Mouse (Mus musculus): ENCODE measurements at regions not wholly inside any gene's neighbourhood (a gene's known extent, or its start where the extent isn't known, plus 50 kb on each side); places are given as distances from the start of the nearest gene placed in this dataset.

- TF ChIP-seq CTCF (conservative IDR thresholded peaks at IDR 0.05): no peak
- Histone ChIP-seq H3K4me3 (no peak overlapping the region), H3K27ac (peak overlapping the region; percentile 94)
- peak; percentile 62 to 68 for DNase-seq (ENCODE audit: low spot score in 2 of 2)
Observed at GRCm38 (mm10) chr5:97641646-97642045, 184.8 kb upstream of the Gk2 start.

GRCm38 (mm10) chr5:97636357-97636756, 179.5 kb upstream of the Gk2 start:
- Histone ChIP-seq H3K27ac (no peak overlapping the region), H3K4me3 (no peak overlapping the region)
- no peak for TF ChIP-seq CTCF (conservative IDR thresholded peaks at IDR 0.05)
- no peak for DNase-seq (ENCODE audit: low spot score in 2 of 2)

- DNase-seq (ENCODE audit: low spot score in 2 of 2): no peak
- Histone ChIP-seq H3K27ac (peak overlapping the region; percentile 46; the same call in 1 of the 2 replicates), H3K4me3 (no peak overlapping the region)
- no peak for TF ChIP-seq CTCF (conservative IDR thresholded peaks at IDR 0.05)
Observed at GRCm38 (mm10) chr5:97633766-97634165, 176.9 kb upstream of the Gk2 start.

- no peak for TF ChIP-seq CTCF (conservative IDR thresholded peaks at IDR 0.05)
- Histone ChIP-seq H3K27ac (no peak overlapping the region), H3K4me3 (no peak overlapping the region)
- DNase-seq (ENCODE audit: low spot score in 2 of 2): no peak
Observed at GRCm38 (mm10) chr5:97632791-97633190, 176.0 kb upstream of the Gk2 start.

- no peak overlapping the region for H3K4me3 ChIP-seq
- DNase-seq (ENCODE audit: low spot score in 2 of 2): peak; percentile 51
- peak overlapping the region; percentile 79 for H3K27ac ChIP-seq
- TF ChIP-seq CTCF (conservative IDR thresholded peaks at IDR 0.05): no peak
Observed at GRCm38 (mm10) chr5:97625200-97625599, 168.4 kb upstream of the Gk2 start.

- no peak for DNase-seq (ENCODE audit: low spot score in 2 of 2)
- Histone ChIP-seq H3K4me3 (no peak overlapping the region), H3K27ac (no peak overlapping the region)
- no peak for TF ChIP-seq CTCF (conservative IDR thresholded peaks at IDR 0.05)
Observed at GRCm38 (mm10) chr5:97619890-97620289, 163.1 kb upstream of the Gk2 start.

GRCm38 (mm10) chr5:97618411-97618810, 161.6 kb upstream of the Gk2 start:
- H3K4me3 ChIP-seq: no peak overlapping the region
- no peak for DNase-seq (ENCODE audit: low spot score in 2 of 2)
- no peak for TF ChIP-seq CTCF (conservative IDR thresholded peaks at IDR 0.05)
- H3K27ac ChIP-seq: no peak overlapping the region

GRCm38 (mm10) chr5:97602176-97602575, 145.4 kb upstream of the Gk2 start:
- TF ChIP-seq CTCF (conservative IDR thresholded peaks at IDR 0.05): no peak
- no peak overlapping the region for H3K4me3 ChIP-seq
- peak in 1 of 2 experiments; percentile 26 for DNase-seq (ENCODE audit: low spot score in 2 of 2)
- peak overlapping the region; percentile 32; the same call in 1 of the 2 replicates for H3K27ac ChIP-seq

- TF ChIP-seq CTCF (conservative IDR thresholded peaks at IDR 0.05): no peak
- H3K4me3 ChIP-seq: no peak overlapping the region
- no peak for DNase-seq (ENCODE audit: low spot score in 2 of 2)
Observed at GRCm38 (mm10) chr5:97601384-97601783, 144.6 kb upstream of the Gk2 start.

GRCm38 (mm10) chr5:97598741-97599140, 141.9 kb upstream of the Gk2 start:
- peak; percentile 20 to 41 for DNase-seq (ENCODE audit: low spot score in 2 of 2)
- Histone ChIP-seq H3K27ac (peak overlapping the region; percentile 67; the same call in 1 of the 2 replicates), H3K4me3 (no peak overlapping the region; the same call in 1 of the 2 replicates)
- TF ChIP-seq CTCF (conservative IDR thresholded peaks at IDR 0.05): peak; percentile 67

More at GRCm38 (mm10) chr5:97601384-97601783, 144.6 kb upstream of the Gk2 start:
- H3K27ac ChIP-seq: no peak overlapping the region

- DNase-seq (ENCODE audit: low spot score in 2 of 2): no peak
- Histone ChIP-seq H3K27ac (no peak overlapping the region), H3K4me3 (no peak overlapping the region)
- TF ChIP-seq CTCF (conservative IDR thresholded peaks at IDR 0.05): no peak
Observed at GRCm38 (mm10) chr5:97595916-97596315, 139.1 kb upstream of the Gk2 start.

GRCm38 (mm10) chr5:97594081-97594480, 137.3 kb upstream of the Gk2 start:
- no peak overlapping the region for H3K4me3 ChIP-seq
- no peak for DNase-seq (ENCODE audit: low spot score in 2 of 2)
- no peak for TF ChIP-seq CTCF (conservative IDR thresholded peaks at IDR 0.05)
- no peak overlapping the region for H3K27ac ChIP-seq

- DNase-seq (ENCODE audit: low spot score in 2 of 2): no peak
- no peak overlapping the region for H3K27ac ChIP-seq
- H3K4me3 ChIP-seq: no peak overlapping the region
- TF ChIP-seq CTCF (conservative IDR thresholded peaks at IDR 0.05): no peak
Observed at GRCm38 (mm10) chr5:97582509-97582908, 125.7 kb upstream of the Gk2 start.

GRCm38 (mm10) chr5:97565486-97565885, 108.7 kb upstream of the Gk2 start:
- H3K4me3 ChIP-seq: no peak overlapping the region
- DNase-seq (ENCODE audit: low spot score in 2 of 2): no peak
- TF ChIP-seq CTCF (conservative IDR thresholded peaks at IDR 0.05): no peak
- no peak overlapping the region for H3K27ac ChIP-seq

GRCm38 (mm10) chr5:97563724-97564123, 106.9 kb upstream of the Gk2 start:
- Histone ChIP-seq H3K27ac (no peak overlapping the region), H3K4me3 (no peak overlapping the region)
- DNase-seq (ENCODE audit: low spot score in 2 of 2): peak; percentile 17 to 27
- TF ChIP-seq CTCF (conservative IDR thresholded peaks at IDR 0.05): no peak

Measured in layer of hippocampus, adult 2 months (tissue).